Mouse (Mus musculus) lung, postnatal 0 days (tissue): Measurements from ENCODE around the gene Spast. TPM values are rescaled to one million over a fixed set of nuclear protein-coding genes. Genes with fewer than 3 reads are reported as not detected.
"Not testable (repeated sequence)": the region's sequence is repeated elsewhere in the genome, so short reads cannot be mapped to it uniquely, and the experiment has no call there.

Experiments used
- ATAC-seq: fragments of 200-750 bp; cut with Nextera tagmentation; 2 replicates; pipeline ENCODE4 v1.8.0; 2017; ENCODE audit warnings: moderate library complexity
- DNase-seq: peaks from one replicate; pipeline ENCODE4 v3.0.0-alpha.2; 2016; ENCODE audit warnings: low spot score
- H3K27ac ChIP-seq: fragments of 300-500 bp; sonication (generic); 2 replicates; pipeline ENCODE4 v1.5.1; 2014; ENCODE audit warnings: antibody characterized with exemption, mild to moderate bottlenecking, low read length, mixed read lengths
- H3K27me3 ChIP-seq: fragments of 300-500 bp; sonication (generic); replicated peaks from 2 replicates; pipeline ENCODE4 v1.6.1; 2014; ENCODE audit warnings: low read length, mixed read lengths; ENCODE audit not compliant: insufficient read depth
- H3K36me3 ChIP-seq: fragments of 300-500 bp; sonication (generic); 2 replicates; pipeline ENCODE4 v1.6.1; 2014; ENCODE audit warnings: low read length, mixed read lengths; ENCODE audit not compliant: insufficient read depth
- H3K4me1 ChIP-seq: fragments of 300-500 bp; sonication (generic); 2 replicates; pipeline ENCODE4 v1.6.1; 2014; ENCODE audit warnings: antibody characterized with exemption, low read depth, low read length, mixed read lengths; ENCODE audit not compliant: insufficient read depth
- H3K4me2 ChIP-seq: fragments of 300-500 bp; sonication (generic); replicated peaks from 2 replicates; pipeline ENCODE4 v1.6.1; 2014; ENCODE audit warnings: low read depth, mild to moderate bottlenecking, low read length, moderate library complexity, mixed read lengths
- H3K4me3 ChIP-seq: fragments of 300-500 bp; sonication (generic); 2 replicates; pipeline ENCODE4 v1.5.1; 2014; ENCODE audit warnings: low read depth, low read length
- H3K9ac ChIP-seq: fragments of 300-500 bp; sonication (generic); replicated peaks from 2 replicates; pipeline ENCODE4 v1.6.1; 2014; ENCODE audit warnings: low read depth, mild to moderate bottlenecking
- H3K9me3 ChIP-seq: fragments of 300-500 bp; sonication (generic); 2 replicates; pipeline ENCODE4 v1.6.1; 2016; ENCODE audit warnings: low read length, mixed read lengths
- CTCF ChIP-seq: IDR thresholded peaks from 2 replicates; pipeline ENCODE4 v1.5.1; 2016; ENCODE audit warnings: antibody characterized with exemption, mild to moderate bottlenecking
- EP300 ChIP-seq: IDR thresholded peaks from 2 replicates; pipeline ENCODE4 v1.6.1; 2016; ENCODE audit warnings: antibody characterized with exemption, mild to moderate bottlenecking, control low read depth
- WGBS: fragments of 180-500 bp; shearing (Covaris S2); extraction: QIAGEN DNeasy Blood & Tissue Kit; methylation state at CpG from one replicate; pipeline ENCODE4 v1.1.7; 2014; 5-methylcytosine and 5-hydroxymethylcytosine counted together
- polyA plus RNA-seq: library from polyadenylated mRNA; unstranded; fragments of >200 nt; fragmentation: Nextera tagmentation; extraction: Ambion mirVana; gene quantifications from 2 replicates; pipeline ENCODE4 v1.2.1, GENCODE M21; 2015

Spast gene
- polyA plus RNA-seq, 1 experiment from 2014 or later, result 10.1 TPM

DNA sequence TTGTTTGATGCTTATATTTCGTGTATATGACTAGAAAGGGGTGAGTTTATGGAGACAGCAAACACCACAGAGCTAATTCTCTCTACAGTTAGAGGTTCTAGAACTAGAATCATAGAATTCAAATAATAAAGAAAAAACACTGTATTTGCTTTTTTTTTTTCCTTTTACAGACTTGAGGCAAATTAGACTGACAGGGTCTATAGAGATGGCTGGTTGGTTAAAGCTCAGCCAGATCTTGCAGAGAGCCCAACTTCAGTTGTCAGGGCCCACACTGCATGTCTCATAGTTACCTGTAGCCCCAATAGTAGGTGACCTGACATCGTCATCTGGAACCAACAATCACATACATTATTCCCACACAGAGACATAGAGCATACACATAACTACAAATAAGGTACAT, 14.9 kb upstream of the Spast start, which contains the start of gene Dpy30:
Gene Dpy30 (minus strand): TSS at position 101 of the 400 bp plus-strand sequence.
- no peak for DNase-seq
- Histone ChIP-seq H3K9me3 (no peaks in the 10 kb centered on the region), H3K27me3 (no peaks in the 10 kb centered on the region), H3K9ac (no peak within 1 kb of the TSS), H3K4me1 (no peaks in the 10 kb centered on the region), H3K4me3 (no peak within 1 kb of the TSS), H3K4me2 (no peak within 1 kb of the TSS), H3K36me3 (no peaks in the 10 kb centered on the region), H3K27ac (no peak within 1 kb of the TSS)
- WGBS, result 77% methylated on average over 2 of the region's 2 CpGs
- TF ChIP-seq CTCF (no peak), EP300 (no peak)
- no peak for ATAC-seq

DNA sequence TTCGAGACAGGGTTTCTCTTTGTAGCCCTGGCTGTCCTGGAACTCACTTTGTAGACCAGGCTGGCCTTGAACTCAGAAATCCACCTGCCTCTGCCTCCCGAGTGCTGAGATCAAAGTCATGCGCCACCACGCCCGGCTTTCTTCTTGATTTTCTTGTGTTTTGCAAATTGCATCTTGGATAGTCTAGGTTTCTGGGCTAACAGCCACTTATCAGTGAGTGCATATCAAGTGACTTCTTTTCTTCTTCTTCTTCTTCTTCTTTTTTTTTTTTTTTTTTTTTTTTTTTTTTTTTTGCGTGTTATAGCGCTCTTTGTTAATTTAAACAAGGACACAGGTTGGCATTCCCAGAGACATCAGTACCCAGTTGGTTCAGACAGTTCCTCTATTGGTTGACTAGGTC, 11.6 kb upstream of the Spast start:
- not testable (repeated sequence) for H3K27ac ChIP-seq

DNA sequence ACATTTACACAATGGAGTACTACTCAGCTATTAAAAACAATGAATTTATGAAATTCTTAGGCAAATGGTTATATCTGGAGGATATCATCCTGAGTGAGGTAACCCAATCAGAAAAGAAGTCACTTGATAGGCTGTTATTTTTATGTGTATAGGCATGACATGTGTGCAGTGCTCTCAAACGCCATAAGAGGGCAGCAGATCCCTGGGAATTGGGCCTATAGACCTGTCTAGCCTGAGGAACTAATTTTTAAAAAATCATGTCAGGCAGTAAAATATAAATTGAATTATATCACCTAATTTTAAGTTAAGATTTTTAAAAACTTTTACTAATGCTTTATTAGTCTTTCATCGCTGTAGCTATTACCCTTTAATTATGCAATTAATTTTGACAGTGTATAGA, 10.6 kb upstream of the Spast start:
- H3K36me3 ChIP-seq, H3K4me3 ChIP-seq, H3K9ac ChIP-seq, H3K27ac ChIP-seq, H3K9me3 ChIP-seq, H3K27me3 ChIP-seq, H3K4me1 ChIP-seq, H3K4me2 ChIP-seq: not testable (repeated sequence)
- 49% methylated on average over 2 of the region's 2 CpGs for WGBS
- DNase-seq (peak; percentile 60), ATAC-seq (peak; percentile 55)
- TF ChIP-seq CTCF, result peak; percentile 73

More for the DNA sequence above, 11.6 kb upstream of the Spast start:
- DNase-seq, H3K4me3 ChIP-seq, H3K36me3 ChIP-seq, H3K4me1 ChIP-seq, H3K27me3 ChIP-seq, ATAC-seq, H3K9ac ChIP-seq, H3K9me3 ChIP-seq, H3K4me2 ChIP-seq: not testable (repeated sequence)
- 84% methylated on average over 7 of the region's 7 CpGs for WGBS

DNA sequence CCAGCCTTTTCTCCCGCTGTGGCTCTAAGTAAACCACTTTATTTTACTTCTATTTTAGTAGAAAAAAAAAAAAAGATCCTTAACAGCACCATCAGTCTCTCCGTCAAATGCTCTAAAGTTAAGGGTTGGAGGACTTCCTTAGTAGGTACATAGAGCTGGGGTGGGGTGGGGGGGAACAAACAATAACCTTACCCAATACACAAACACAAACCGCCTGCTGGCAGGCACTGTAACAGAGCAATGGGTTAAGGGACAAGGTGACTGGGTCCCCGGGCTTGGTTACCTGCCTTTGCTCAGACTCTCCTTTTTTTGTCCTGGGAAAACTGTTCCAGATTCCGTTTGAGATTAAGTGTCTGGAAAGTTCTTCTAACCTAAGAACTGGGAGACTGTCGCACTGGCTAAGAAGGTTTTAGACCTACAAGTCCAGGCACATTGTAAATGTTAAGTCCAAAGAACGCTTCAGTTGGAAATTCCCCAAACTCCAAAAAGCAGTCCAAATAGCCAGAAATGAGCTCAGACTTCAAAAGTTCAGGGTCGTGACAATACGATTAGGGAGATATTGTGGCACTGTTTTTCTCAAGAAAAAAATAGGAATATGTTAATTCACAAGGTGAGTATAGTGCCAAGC, 7.6 kb upstream of the Spast start:
- Histone ChIP-seq H3K9ac (no peak overlapping the region), H3K27me3 (no peaks in the 10 kb centered on the region), H3K9me3 (no peaks in the 10 kb centered on the region), H3K4me3 (no peak overlapping the region), H3K4me1 (no peaks in the 10 kb centered on the region), H3K4me2 (no peak overlapping the region), H3K36me3 (no peaks in the 10 kb centered on the region), H3K27ac (no peak overlapping the region)
- ATAC-seq (no peak), DNase-seq (no peak)
- TF ChIP-seq EP300 (no peak), CTCF (no peak)
- 65% methylated on average over 9 of the region's 9 CpGs for WGBS

DNA sequence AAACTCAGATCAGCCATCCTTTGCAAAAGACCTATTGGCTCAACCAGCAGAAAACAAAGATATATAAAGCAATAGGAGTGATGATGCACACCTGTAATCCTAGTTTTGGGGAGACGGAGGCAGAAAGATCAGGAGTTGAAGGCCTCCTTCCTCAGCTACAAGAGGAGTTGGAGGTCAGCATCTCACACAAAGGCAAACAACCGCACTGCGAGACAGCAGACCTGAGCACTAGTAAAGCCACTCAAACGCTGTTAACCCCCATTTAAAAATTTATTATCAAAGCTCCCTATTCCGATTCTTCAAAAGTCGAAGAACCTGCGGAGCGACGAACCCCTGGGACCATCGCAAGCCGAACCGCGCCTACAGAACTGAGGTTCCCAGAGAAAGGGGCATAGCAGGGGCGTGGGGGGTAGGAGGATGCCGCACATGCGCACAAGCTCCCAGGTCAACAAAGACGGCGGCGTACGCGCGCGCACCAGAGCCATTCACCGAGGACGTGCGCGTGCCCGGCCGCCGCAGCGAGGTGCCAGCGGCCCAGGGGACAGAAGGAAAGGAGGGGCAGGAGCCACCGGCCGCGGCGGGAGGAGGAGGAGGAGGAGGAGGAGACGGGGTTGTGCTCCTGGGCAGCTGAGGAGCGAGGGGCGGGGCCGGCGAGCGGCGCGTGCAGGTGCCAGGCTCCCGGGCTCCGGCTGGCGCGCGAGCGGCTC, 409 bp upstream of the Spast start:
- Histone ChIP-seq H3K9me3 (no peaks in the 10 kb centered on the region), H3K4me1 (peaks cover 9% of the 10 kb centered on the region; the same call in 1 of the 2 replicates), H3K27me3 (no peaks in the 10 kb centered on the region), H3K4me2 (peak overlapping the region; percentile 71), H3K36me3 (no peaks in the 10 kb centered on the region), H3K9ac (peak overlapping the region; percentile 88), H3K27ac (peak overlapping the region; percentile 96), H3K4me3 (peak overlapping the region; percentile 92)
- WGBS, result under 1% methylated on average over 30 of the region's 50 CpGs
- ATAC-seq, result peak; percentile 97
- peak; percentile 98 for DNase-seq
- TF ChIP-seq CTCF (no peak), EP300 (no peak)

DNA sequence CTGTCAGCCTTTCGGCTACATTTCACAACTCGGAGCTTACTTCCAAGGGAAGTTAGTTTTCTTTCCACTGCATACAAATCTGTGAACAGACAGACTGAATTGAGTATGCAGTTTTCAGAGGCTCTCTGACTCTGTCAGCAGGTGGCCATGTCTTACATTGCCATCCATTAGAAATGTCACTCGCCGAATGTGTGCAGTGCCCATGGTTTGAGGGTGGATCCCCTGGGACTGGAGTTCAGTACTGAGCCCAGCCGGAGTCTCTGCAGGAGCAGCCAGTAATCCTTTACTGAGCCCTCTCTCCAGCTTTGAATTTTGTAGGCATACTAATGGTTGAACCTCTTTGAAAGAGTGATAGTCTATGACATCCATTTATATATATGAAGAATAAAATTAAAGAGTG, 2.4 kb downstream of the Spast start:
- TF ChIP-seq EP300 (no peak), CTCF (no peak)
- Histone ChIP-seq H3K4me3 (no peak overlapping the region), H3K27ac (no peak overlapping the region), H3K27me3 (no peaks in the 10 kb centered on the region), H3K36me3 (no peaks in the 10 kb centered on the region), H3K4me1 (peaks cover 9% of the 10 kb centered on the region; the same call in 1 of the 2 replicates), H3K9ac (no peak overlapping the region), H3K4me2 (no peak overlapping the region), H3K9me3 (no peaks in the 10 kb centered on the region)
- 57% methylated on average over 5 of the region's 5 CpGs for WGBS
- ATAC-seq (no peak), DNase-seq (no peak)
